Mouse (Mus musculus) macrophage (primary cell): ENCODE data around the gene Vmn2r67. TPM values are rescaled to one million over a fixed set of nuclear protein-coding genes. Genes with fewer than 3 reads are reported as not detected.
"Not testable (repeated sequence)": the region's sequence is repeated elsewhere in the genome, so short reads cannot be mapped to it uniquely, and the experiment has no call there.

ENCODE experiments used
- H3K27ac ChIP-seq: fragments of 350-480 bp; formaldehyde crosslinking; 2 replicates; pipeline ENCODE4 v1.9.0; 2021
- H3K36me3 ChIP-seq: fragments of 350-480 bp; formaldehyde crosslinking; 2 replicates; pipeline ENCODE4 v1.9.0; 2021; ENCODE audit errors: inconsistent target
- H3K4me3 ChIP-seq: fragments of 350-480 bp; formaldehyde crosslinking; 2 replicates; pipeline ENCODE4 v1.9.0; 2021; ENCODE audit errors: inconsistent target
- H3K79me2 ChIP-seq: fragments of 350-480 bp; formaldehyde crosslinking; 2 replicates; pipeline ENCODE4 v1.9.0; 2021; ENCODE audit errors: inconsistent target
- WGBS: methylation state at CpG from one replicate; pipeline ENCODE4 v1.1.7; 2026; ENCODE audit warnings: inconsistent platforms; ENCODE audit not compliant: missing documents; 5-methylcytosine and 5-hydroxymethylcytosine counted together
- polyA plus RNA-seq: library from polyadenylated mRNA; stranded (reverse); fragments of 250-400 nt; gene quantifications from 3 replicates; pipeline ENCODE4 v1.2.4, GENCODE M21; 2018; ENCODE audit warnings: inconsistent platforms
- total RNA-seq, 78 experiments: library from RNA; depleted of rRNA; stranded (reverse); fragments of 250-400 nt; gene quantifications; 1 replicate in 9 of 78; 2 replicates in 24 of 78; 3 replicates in 43 of 78; 4 replicates in 2 of 78; pipeline ENCODE4 v1.2.4; 2018; ENCODE audit warnings: inconsistent platforms in 56 of 78

The Vmn2r67 gene
- total RNA-seq (2018; cell fraction: chromatin; rRNA removed), result not detected
- total RNA-seq (2018; cell fraction: cytosol; rRNA removed), result not detected
- not detected for total RNA-seq (2018; cell fraction: nucleus; rRNA removed)
- not detected in 3 replicates for polyA plus RNA-seq

GRCm38 (mm10) chr7:85155898-85156297 is at the start of gene Vmn2r67:
Vmn2r67 (minus strand) TSS chr7:85155998.
- Histone ChIP-seq H3K27ac (no peak within 1 kb of the TSS), H3K79me2 (no peaks in the 10 kb centered on the region), H3K36me3 (no peaks in the 10 kb centered on the region), H3K4me3 (no peak within 1 kb of the TSS)
- WGBS, result 85% methylated on average over 3 of the region's 3 CpGs

DNA sequence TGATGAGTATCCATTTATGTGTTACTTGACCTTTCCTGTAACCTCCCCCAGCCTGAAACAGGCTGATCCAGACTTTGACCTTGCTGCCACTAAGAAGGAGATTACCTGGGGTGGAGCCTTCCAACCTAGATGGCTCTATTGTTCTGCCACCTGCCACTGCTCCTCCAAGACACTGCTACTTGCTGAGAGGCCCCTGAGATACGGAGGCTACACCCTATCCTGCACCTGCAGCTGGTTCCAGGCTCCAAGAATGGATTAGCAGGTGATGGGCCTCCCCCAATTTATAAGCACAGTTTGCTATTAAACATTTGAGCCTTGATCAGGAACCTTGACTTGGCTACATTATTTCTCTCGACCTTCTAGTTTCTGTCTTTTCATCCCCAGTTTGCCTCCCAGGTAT is 51.3 kb downstream of the Vmn2r67 start:
- WGBS, result 50% methylated on average over 2 of the region's 2 CpGs
- not testable (repeated sequence) for H3K4me3 ChIP-seq, H3K79me2 ChIP-seq

More for the DNA sequence above, 51.3 kb downstream of the Vmn2r67 start:
- not testable (repeated sequence) for H3K36me3 ChIP-seq, H3K27ac ChIP-seq

Other genes with a start within 250 kb of the Vmn2r67 start
- not detected in 3 replicates for gene Vmn2r65, start 191.9 kb downstream of the Vmn2r67 start, polyA plus RNA-seq
- gene Vmn2r66, start 143.7 kb downstream of the Vmn2r67 start, polyA plus RNA-seq, result not detected in 3 replicates
- not detected in 3 replicates for gene Vmn2r68, start 81.8 kb upstream of the Vmn2r67 start, polyA plus RNA-seq